In genomic region chr7:132284795-132285194, GRCm38 (mm10) we compare ENCODE assay signal across 9 mouse cellular contexts. TPM values are rescaled to one million over a fixed set of nuclear protein-coding genes. Genes with fewer than 3 reads are reported as not detected.
DNase-seq lines count a peak whose midpoint lies in the region; ATAC-seq and TF ChIP-seq lines count a peak whose summit lies in the region.
"Had no signal": no experiment of that assay in that cellular context is flagged by ENCODE, and none has a peak within 500 bp of the region (broad histone marks: within the 10 kb centered on the region; RNA-seq: fewer than 3 reads in every experiment).

No protein-coding gene starts in this region.

- H3K27ac ChIP-seq in lung, embryonic 14.5 days (ENCODE audit: low read depth), result peak overlapping the region; percentile 62; the same call in 1 of the 2 replicates
- peak overlapping the region; percentile 90 for H3K27ac ChIP-seq in forebrain, embryonic 16.5 days (ENCODE audit: low read length)
- peak overlapping the region; percentile 89; the same call in 1 of the 2 replicates for H3K27ac ChIP-seq in stomach, embryonic 15.5 days

- no peak overlapping the region for H3K4me2 ChIP-seq in lung, embryonic 14.5 days
- no peak overlapping the region for H3K4me2 ChIP-seq in forebrain, embryonic 16.5 days (ENCODE audit: low read length)
- no peak overlapping the region for H3K4me2 ChIP-seq in stomach, embryonic 15.5 days

- TF ChIP-seq CTCF in lung, embryonic 14.5 days (IDR thresholded peaks at IDR 0.05; ENCODE audit: low read depth), result no peak

- H3K9ac ChIP-seq in lung, embryonic 14.5 days, result no peak overlapping the region
- no peak overlapping the region for H3K9ac ChIP-seq in forebrain, embryonic 16.5 days (replicated peaks; ENCODE audit: low read depth, low read length)
- H3K9ac ChIP-seq in stomach, embryonic 15.5 days, result no peak overlapping the region

- DNase-seq in lung, embryonic 14.5 days, result peak; percentile 79
- DNase-seq in lung, postnatal 25 days (ENCODE audit: low spot score), result no peak
- peak; percentile 52 for DNase-seq in layer of hippocampus, postnatal 10 days (ENCODE audit: low spot score in 2 of 2)
- DNase-seq in kidney, adult 11 months, result no peak
- DNase-seq: liver had no signal

- H3K27me3 ChIP-seq in lung, embryonic 14.5 days (ENCODE audit: insufficient read depth, low read length), result no peaks in the 10 kb centered on the region
- no peaks in the 10 kb centered on the region for H3K27me3 ChIP-seq in forebrain, embryonic 16.5 days (replicated peaks; ENCODE audit: control insufficient read depth, insufficient read depth, low read length)
- H3K27me3 ChIP-seq in stomach, embryonic 15.5 days (replicated peaks), result no peaks in the 10 kb centered on the region

- WGBS in lung, embryonic 14.5 days, result 23% methylated on average over 1 of the region's 1 CpGs
- WGBS in forebrain, embryonic 16.5 days, result 0% methylated on average over 1 of the region's 1 CpGs
- 27% methylated on average over 1 of the region's 1 CpGs for WGBS in stomach, embryonic 15.5 days

- H3K4me1 ChIP-seq in lung, embryonic 14.5 days (ENCODE audit: insufficient read depth), result peaks cover 34% of the 10 kb centered on the region
- peaks cover 63% of the 10 kb centered on the region for H3K4me1 ChIP-seq in forebrain, embryonic 16.5 days (replicated peaks; ENCODE audit: control insufficient read depth, insufficient read depth, low read length)
- H3K4me1 ChIP-seq in stomach, embryonic 15.5 days, result peaks cover 65% of the 10 kb centered on the region

- no peaks in the 10 kb centered on the region for H3K36me3 ChIP-seq in lung, embryonic 14.5 days (ENCODE audit: insufficient read depth)
- no peaks in the 10 kb centered on the region for H3K36me3 ChIP-seq in forebrain, embryonic 16.5 days (ENCODE audit: control insufficient read depth, insufficient read depth)
- H3K36me3 ChIP-seq in stomach, embryonic 15.5 days, result no peaks in the 10 kb centered on the region

- H3K4me3 ChIP-seq in lung, embryonic 14.5 days (ENCODE audit: low read depth, low read length), result no peak overlapping the region
- no peak overlapping the region for H3K4me3 ChIP-seq in forebrain, embryonic 16.5 days (replicated peaks; ENCODE audit: low read length)
- H3K4me3 ChIP-seq in stomach, embryonic 15.5 days (replicated peaks), result no peak overlapping the region

- no peaks in the 10 kb centered on the region for H3K9me3 ChIP-seq in lung, embryonic 14.5 days (ENCODE audit: low read depth, low read length)
- no peaks in the 10 kb centered on the region for H3K9me3 ChIP-seq in forebrain, embryonic 16.5 days (ENCODE audit: control insufficient read depth, low read length)
- no peaks in the 10 kb centered on the region for H3K9me3 ChIP-seq in stomach, embryonic 15.5 days

- ATAC-seq in lung, embryonic 14.5 days (ENCODE audit: insufficient read depth), result peak; percentile 21; the same call in 1 of the 2 replicates
- ATAC-seq in forebrain, embryonic 16.5 days, result peak; percentile 74
- no peak for ATAC-seq in stomach, embryonic 15.5 days (ENCODE audit: insufficient read depth, low FRiP score, low read depth)
- no peak for ATAC-seq in CD4-positive, CD25-positive, alpha-beta regulatory T cell, adult 4 months
- no peak for ATAC-seq in megakaryocyte-erythroid progenitor cell, adult 5-6 weeks (replicated peaks; ENCODE audit: low FRiP score, low TSS enrichment, poor library complexity, severe bottlenecking)

RNA-seq across cellular contexts. Expression of gene Chst15, which starts 32.2 kb away (rescaled TPM):
- polyA plus RNA-seq in lung, embryonic 14.5 days (2014; fragmentation: Nextera tagmentation; extraction: Ambion mirVana), result 17.1 and 18.3 TPM in 2 replicates
- polyA plus RNA-seq in forebrain, embryonic 16.5 days (2015; fragmentation: Nextera tagmentation; extraction: Ambion mirVana), result 22.8 and 23.7 TPM in 2 replicates
- 10 to 100 TPM; 33.0 to 34.1 TPM for total RNA-seq in layer of hippocampus, postnatal 10 days (2021)
- 26.1 and 27.5 TPM in 2 replicates for polyA plus RNA-seq in stomach, embryonic 15.5 days (2015; fragmentation: Nextera tagmentation; extraction: Ambion mirVana)
- polyA plus RNA-seq in CD4-positive, CD25-positive, alpha-beta regulatory T cell, adult 4 months (2017; shearing (Covaris generic)), result 1 to 10 TPM; 6.0 to 9.2 TPM
- total RNA-seq in megakaryocyte-erythroid progenitor cell, adult 5-6 weeks (2014; fragmentation: Nextera tagmentation), result 16.0 and 18.4 TPM in 2 replicates
- total RNA-seq in megakaryocyte-erythroid progenitor cell, adult 5-6 weeks (2017), result 11.0 and 13.8 TPM in 2 replicates

Comparison
In these comparisons a context has a peak if more than half of its experiments do, and no peak if none do; other contexts are left out.
1. DNase-seq: peak in lung, embryonic 14.5 days (single experiment) and layer of hippocampus, postnatal 10 days (2 of 2); none in lung, postnatal 25 days (single experiment) and kidney, adult 11 months (single experiment).
2. ATAC-seq: peak in lung, embryonic 14.5 days (single experiment) and forebrain, embryonic 16.5 days (single experiment); none in stomach, embryonic 15.5 days (single experiment), CD4-positive, CD25-positive, alpha-beta regulatory T cell, adult 4 months (single experiment) and megakaryocyte-erythroid progenitor cell, adult 5-6 weeks (single experiment).
3. Peak in every context shown above with its lines, with median percentiles within 50 percentile points of each other: H3K27ac ChIP-seq.